Mouse (Mus musculus): ENCODE measurements around the gene Gpr37.

Gpr37 gene

DNA sequence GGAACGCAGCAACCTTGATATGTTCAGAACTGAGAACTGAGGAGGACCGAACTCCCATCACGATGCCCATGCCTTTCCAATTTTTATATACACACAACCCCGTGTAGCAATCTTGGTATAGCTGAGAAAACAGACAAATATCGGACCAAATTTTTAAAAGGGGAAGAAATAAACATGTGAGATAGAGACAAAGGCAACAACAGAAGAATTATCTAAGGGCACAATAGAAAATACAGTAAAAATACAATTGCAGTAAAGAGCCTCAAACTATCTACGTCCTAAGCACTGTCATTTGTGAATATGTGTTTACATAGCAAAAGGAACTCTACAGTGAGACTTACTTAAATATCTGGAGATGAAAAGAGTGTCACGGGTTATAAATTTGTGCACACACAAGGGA, at the start of gene Gpr37:
TSS of gene Gpr37 (minus strand) at position 101 of the 400 bp plus-strand sequence.
- DNase-seq (ENCODE audit: low spot score), result no peak

DNA sequence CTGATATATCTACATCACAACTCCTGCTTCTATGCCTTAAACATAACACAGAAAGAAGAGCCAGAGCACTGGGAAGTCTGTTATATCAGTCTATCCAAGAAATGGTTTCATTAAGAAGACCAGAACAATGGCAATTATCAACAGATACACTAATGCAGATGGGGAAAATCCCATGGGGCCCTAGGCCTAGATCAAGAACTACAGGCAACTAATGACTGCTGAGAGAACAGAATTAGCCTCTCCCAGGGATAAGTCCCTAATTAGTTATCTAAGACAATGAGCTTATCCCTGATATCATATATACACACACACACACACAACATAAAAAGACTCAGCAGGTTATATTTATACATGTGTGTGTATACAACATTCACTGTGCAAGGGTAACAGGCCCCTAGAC, 46.0 kb upstream of the Gpr37 start:
- DNase-seq (ENCODE audit: low spot score), result no peak

DNA sequence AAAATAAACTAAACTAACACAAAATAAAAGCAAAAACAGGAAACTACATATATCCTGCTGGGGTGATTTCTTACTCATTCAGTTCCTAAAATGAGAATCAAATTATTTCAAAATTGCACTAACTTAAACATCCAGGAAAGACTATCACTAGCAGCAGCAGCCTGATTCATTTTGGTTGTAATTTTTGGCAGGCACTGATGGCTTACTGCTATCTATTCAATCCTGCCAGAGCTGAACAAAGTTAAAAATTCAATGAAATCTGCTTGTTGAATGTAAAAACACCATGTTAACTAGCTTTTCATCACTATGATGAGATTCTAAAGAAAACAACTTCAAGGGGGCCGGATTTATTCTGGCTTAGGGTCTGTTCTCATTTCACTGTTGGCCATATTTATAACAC, 36.0 kb upstream of the Gpr37 start:
- DNase-seq (ENCODE audit: low spot score), result no peak

DNA sequence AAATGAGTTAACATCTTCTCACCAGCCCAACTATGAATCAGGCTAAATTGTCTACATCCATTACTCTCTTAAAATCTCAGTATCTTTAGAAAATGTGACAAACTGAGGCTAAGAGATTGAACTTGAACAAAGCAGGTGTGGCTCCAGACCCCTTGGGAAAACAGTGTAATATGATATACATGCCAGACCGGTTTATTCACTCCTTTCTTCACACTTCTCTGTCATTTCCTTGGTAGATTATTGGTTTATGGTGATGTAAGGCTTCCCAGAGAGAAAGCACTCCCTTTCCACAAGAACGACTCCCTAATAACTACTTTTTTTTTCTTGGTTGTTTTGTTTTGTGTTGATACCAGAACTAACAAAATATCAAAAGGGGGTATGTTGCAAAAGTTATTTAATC, 20.1 kb upstream of the Gpr37 start:
- no peak for DNase-seq (ENCODE audit: low spot score)

DNA sequence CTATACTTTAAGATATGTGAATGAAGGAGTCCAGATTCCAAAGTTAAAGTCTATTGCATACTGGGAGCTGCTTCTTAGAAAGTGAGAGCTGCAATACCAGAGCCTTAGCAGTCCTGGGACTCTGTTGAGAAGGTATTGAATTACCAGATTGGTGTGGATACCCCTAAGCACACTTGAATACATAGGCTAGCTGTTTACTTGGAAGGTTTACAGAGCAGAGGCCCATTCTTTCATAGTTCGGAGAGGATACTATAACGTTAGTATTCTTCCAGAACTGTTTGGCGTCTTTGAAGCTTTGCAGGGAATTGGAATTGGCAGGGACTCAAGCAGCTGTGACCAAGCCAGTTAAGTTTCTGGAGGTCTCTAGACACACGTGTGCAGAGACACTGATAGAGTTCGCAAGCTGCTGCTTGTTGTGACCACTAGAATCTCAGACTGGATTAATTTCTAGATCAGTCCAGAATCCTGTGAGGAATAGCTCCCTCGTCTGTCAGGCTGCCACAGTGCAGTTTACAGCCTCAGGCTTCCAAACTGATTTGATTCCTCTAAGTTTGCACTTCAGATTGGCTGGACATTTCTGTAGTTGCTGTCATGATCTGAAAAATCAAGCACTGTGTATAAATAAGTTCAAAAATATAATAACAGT, 18.8 kb upstream of the Gpr37 start:
- DNase-seq (ENCODE audit: low spot score), result peak; percentile 29

DNA sequence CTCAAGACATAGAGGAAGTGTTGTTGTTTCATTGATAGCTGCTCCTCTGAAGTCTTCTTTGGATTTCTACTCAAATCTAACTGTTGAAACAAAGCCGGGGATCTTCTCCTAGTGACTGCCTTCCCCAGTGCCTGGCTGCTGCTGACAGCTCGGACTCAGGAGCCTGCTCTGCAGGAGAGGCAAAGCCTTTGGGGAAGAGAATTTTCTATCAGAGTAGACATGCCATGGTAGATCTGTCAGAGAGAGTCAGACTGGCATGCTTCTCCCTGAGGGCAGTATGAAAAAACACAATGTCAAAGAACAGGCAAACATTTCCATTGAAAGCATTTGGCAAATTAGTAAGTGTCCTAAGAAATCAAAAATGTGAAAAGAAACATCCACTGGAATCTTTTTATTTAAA, 9.4 kb upstream of the Gpr37 start:
- DNase-seq (ENCODE audit: low spot score), result no peak

DNA sequence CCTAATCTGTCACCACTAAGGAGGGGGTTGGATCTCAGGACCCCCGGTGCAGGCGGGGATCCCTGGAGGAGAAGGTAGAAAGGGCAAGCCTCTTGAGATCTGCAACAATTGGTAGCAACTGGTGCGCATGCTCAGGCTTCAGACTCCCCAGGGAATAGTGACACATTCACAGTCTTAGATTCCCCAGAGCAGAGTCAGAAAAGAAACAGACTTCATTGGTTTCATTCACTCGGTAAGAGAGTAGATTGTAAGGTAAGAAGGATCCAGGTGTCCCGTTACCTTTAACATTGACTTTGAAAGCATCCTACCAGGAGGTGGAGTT, 284 bp downstream of the Gpr37 start:
- DNase-seq (ENCODE audit: low spot score), result no peak

DNA sequence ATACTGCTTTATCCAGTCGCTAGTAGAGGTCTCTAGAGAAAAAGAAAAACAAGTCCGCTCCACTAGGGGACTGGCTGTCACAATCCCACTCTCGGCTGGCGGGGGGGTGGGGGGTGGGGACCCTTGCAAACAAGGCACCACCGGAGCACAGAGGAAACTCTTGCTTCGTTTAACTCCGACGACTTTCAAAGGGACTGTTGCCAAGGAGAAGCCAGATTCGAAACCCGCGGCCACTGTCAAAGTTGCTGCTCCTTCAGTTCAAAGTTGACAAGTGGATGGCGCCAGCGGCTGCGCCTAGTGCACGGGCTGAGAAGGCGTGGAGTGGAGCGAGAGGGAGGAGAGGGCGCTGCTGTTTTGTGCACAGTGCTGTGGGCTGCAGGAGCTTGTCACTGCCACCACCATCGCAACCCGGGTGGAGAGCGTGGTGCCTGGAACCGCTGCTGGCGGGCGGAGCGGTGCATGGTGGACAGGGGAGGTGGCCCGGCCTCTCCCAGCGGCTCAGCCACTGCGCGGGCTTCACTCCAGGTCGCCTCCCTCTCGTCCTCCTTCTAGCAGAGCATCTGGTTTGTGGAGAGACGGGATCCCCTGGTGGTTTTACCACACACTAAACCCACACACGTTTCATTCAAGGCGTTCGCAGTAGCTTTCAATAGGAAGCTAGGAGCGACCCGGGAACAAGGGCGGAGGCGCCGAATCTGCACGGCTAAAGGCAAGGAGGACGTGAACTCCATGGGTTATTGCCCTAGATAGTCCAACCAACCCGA, 827 bp downstream of the Gpr37 start:
- no peak for DNase-seq (ENCODE audit: low spot score)

DNA sequence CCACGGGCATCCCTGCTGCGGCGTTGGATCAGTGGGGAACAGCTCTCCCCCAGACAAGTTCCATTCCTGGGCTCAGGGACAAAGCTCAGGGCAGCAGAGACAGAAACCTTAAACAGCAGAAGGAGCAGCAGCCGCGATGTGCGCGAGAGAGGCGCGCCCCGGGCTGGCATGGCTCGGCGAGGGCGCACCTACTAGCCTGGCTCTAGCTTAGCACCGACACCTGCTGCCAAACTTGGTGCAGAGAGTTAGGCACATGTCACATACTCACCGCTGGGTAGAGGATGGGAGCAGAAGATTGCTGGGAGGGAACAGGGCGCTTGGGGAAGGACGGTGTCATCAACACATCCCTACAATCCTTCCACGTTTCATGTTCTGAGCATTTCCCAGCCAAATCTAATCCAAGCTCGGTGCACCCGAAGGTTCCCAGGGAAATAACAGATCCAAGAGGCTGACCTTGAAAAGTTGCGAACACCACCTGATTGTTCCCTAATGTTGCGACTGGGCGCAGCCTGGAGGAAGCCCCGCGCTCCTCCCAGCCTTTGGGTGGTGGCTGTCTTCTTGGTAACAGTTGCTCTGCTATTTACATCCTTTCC, 1.5 kb downstream of the Gpr37 start:
- no peak for DNase-seq (ENCODE audit: low spot score)

DNA sequence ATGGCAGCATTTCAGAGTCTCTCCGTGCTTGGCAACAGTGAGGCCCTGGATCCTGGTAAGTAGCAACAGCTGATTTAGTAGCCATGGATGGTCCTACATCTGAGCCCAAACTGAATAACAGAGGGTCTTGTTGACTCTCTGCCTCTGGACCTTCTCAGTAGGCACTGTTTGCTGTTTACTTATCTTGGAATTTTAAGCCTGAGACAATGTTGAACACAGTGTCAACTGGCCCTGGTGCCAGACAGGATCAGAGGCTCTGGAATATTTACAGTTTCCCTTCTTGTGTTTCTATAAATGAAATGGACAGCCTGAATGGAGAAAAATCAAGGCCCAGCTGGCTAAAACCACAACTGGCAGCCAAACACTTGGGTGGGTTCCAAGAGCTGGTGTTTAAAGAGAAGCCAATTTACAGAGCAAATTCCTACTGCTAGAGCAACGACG, 3.7 kb downstream of the Gpr37 start:
- DNase-seq (ENCODE audit: low spot score), result peak; percentile 20

DNA sequence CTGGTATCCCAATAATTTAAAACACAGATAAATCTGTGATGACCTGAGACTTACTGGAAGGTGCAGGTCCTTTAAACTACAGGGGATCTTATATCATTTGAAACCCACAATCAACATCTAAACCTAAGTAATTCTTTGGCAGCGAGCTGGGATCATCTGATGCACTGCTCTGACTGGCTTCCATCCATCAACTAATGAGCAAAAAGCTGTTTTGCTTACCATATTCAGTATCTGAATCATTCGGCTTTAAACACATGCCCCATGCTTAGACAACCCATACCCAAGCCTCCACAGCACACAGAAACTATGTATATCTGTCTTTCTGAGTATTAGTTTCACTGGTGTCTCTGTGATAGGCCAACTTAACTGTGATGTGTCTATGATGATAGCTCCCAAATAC, 6.1 kb downstream of the Gpr37 start:
- DNase-seq (ENCODE audit: low spot score), result no peak

DNA sequence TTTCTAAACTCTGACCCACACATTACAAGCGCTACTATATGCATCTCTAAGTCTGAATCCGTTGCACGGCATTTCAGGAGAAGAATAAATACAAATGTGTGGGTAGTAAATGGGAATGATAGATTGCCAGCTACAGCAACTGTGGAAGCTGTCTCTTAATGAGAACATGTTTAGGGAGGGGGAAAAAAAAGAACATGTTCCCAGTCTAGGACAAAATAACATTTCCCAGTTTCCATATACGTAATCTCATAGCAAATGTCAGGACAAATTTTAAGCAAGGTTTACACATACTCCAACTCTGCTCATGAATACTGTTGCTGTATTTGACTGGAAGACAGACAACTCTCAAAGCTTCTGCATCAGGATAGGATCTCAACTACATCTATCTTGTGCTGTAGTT, 15.4 kb downstream of the Gpr37 start:
- DNase-seq (ENCODE audit: low spot score), result no peak

DNA sequence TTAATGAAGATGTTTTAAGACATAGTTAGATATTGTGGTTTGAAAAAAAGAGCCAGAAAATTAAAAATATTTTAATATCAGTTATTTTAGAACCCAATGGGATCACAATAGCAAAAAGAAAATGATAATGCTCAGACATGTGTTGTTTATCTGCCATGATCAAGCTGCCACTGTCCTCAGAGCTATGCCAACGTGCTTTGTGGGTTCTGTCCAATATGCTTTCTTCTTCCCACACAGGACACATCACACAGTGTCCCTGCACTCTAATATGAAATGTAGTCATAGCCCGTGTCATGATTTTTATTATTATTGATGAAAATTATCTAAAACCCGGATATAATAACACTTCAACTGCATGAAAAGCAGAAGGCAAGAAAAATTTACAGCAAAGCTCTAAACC, 16.7 kb downstream of the Gpr37 start:
- DNase-seq (ENCODE audit: low spot score), result no peak

DNA sequence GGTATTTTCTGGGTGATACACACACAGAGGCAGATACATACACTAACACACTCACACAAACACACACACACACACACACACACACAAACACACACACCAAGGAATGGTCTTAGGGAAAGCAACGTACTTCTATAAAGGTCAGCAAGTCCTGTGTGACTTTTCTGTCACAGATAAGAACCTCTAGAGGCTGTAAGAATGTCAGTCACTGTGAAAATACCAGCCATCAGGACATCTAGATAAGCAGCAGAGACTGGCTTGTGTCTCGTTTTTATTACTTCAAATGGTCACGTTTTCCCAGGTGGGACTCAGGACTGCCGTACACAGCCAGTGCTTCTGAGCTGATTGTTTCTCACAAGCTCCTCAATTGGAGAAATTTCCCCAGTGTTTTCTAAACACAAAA, 20.4 kb downstream of the Gpr37 start:
- DNase-seq (ENCODE audit: low spot score), result no peak

DNA sequence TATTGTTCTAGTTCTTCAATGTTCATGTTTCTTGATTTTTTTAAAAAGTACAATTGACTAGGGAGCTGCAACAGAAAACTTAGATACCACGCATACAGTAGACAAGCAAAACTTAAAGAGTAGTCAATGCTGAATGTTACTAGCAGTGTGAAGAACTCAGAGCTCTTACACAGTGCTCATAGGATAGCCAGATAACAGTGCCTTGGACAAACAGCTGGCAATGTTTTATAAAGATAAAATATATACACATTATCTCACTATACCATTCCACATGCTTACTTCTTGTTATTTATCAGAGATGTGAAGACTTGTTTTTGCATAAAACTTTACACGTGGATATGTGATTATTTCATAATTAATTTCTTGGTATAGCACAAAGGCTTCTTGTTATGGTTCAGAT, 26.6 kb downstream of the Gpr37 start:
- no peak for DNase-seq (ENCODE audit: low spot score)

DNA sequence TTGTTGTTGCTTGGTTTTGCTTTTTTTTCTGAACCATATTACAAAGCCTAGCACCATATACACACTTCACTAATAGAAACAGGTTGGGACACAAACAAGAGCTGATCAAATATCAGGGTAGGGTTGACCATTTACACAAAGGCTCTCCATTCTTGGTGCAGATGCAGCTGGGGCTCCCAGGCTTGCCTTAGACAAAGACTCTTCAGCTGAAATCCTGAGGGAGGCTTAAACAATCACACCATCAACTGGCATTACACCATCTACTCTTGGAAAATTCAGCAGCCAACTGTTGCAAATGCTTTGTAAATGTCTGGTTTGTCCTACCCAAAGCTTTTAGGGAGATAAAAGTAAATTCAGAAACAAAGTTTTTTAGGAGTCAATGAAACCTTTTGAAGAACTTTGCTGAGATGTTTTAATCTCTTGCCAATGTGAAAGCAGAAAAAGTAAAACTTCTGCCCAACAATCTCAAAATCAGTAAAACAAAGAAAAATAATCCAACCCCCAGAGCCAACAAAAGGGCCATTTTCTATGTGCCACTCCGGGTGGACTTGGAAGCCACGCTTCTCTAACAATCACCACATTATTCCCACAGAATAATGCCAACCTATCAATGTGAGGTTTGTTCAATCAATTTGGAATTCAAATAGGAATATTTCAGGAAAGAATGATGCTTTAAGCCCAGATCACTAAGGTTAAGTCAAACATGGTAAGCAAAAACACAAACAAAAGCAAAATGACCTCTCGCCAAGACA, 30.4 kb downstream of the Gpr37 start:
- DNase-seq (ENCODE audit: low spot score), result no peak
